Mouse (Mus musculus) CH12.LX (cell line): ENCODE measurements around the gene Lipk. TPM values are rescaled to one million over a fixed set of nuclear protein-coding genes. Genes with fewer than 3 reads are reported as not detected.

Experiments used
- DNase-seq: peaks from one replicate; pipeline ENCODE4 v3.0.0-alpha.2; 2013; ENCODE audit errors: extremely low read depth
- H3K27ac ChIP-seq: 2 replicates; pipeline ENCODE4 v1.5.1; 2012; ENCODE audit warnings: low read depth, mild to moderate bottlenecking, control low read depth, moderate library complexity; ENCODE audit not compliant: insufficient read depth
- H3K27me3 ChIP-seq: replicated peaks from 2 replicates; pipeline ENCODE3; 2012; ENCODE audit warnings: inconsistent platforms
- H3K36me3 ChIP-seq, 2 experiments: replicated peaks in 1 of 2; 2 replicates each; pipeline versions ENCODE3 to v1.6.1; 2012; ENCODE audit warnings: inconsistent platforms in 1 of 2, low read length in 1 of 2, mild to moderate bottlenecking in 1 of 2, mixed read lengths in 1 of 2, moderate library complexity in 1 of 2; ENCODE audit not compliant: control insufficient read depth in 1 of 2, insufficient read depth in 1 of 2
- H3K4me1 ChIP-seq, 2 experiments: 2 replicates each; pipeline ENCODE4 v1.6.1; 2012; ENCODE audit warnings: inconsistent platforms in 1 of 2, moderate library complexity in 1 of 2; ENCODE audit not compliant: insufficient read depth in 2 of 2, control insufficient read depth in 1 of 2
- H3K4me2 ChIP-seq: 2 replicates; pipeline ENCODE4 v1.6.1; 2012; ENCODE audit warnings: low read depth, mild to moderate bottlenecking, control low read depth; ENCODE audit not compliant: poor library complexity, insufficient read depth, severe bottlenecking
- H3K4me3 ChIP-seq, 3 experiments: fragments of 150-350 bp in 1 of 3; sonication (generic) in 1 of 3; replicated peaks in 1 of 3; 2 replicates each; pipeline versions ENCODE3 to v1.5.1; 2011 to 2012; ENCODE audit warnings: low read depth in 2 of 3, low read length in 2 of 3, mild to moderate bottlenecking in 2 of 3, moderate library complexity in 2 of 3, control low read depth in 1 of 3, improper control_type of control experiment in 1 of 3, inconsistent platforms in 1 of 3, mixed read lengths in 1 of 3; ENCODE audit not compliant: poor library complexity in 1 of 3
- H3K79me2 ChIP-seq: replicated peaks from 2 replicates; pipeline ENCODE4 v1.6.1; 2012; ENCODE audit warnings: mild to moderate bottlenecking, moderate library complexity; ENCODE audit not compliant: control insufficient read depth, poor library complexity, insufficient read depth, severe bottlenecking; ENCODE audit errors: extremely low read depth
- H3K9ac ChIP-seq: 2 replicates; pipeline ENCODE4 v1.6.1; 2012; ENCODE audit warnings: low read depth, mild to moderate bottlenecking, control low read depth, moderate library complexity; ENCODE audit not compliant: insufficient read depth
- H3K9me3 ChIP-seq: replicated peaks from 2 replicates; pipeline ENCODE3; 2012; ENCODE audit warnings: low read length, inconsistent platforms, mixed read lengths
- CHD2 ChIP-seq: IDR thresholded peaks from 2 replicates; pipeline ENCODE4 v1.6.1; 2011; ENCODE audit warnings: low read length, improper control_type of control experiment
- EP300 ChIP-seq: IDR thresholded peaks from 2 replicates; pipeline ENCODE4 v1.6.1; 2011; ENCODE audit warnings: low read length, improper control_type of control experiment
- ETS1 ChIP-seq: conservative IDR thresholded peaks from 2 replicates; pipeline ENCODE4 v1.6.1; 2012; ENCODE audit warnings: low read depth, mild to moderate bottlenecking, inconsistent platforms, low read length, improper control_type of control experiment, moderate library complexity
- GABPA ChIP-seq: IDR thresholded peaks from 2 replicates; pipeline ENCODE4 v1.6.1; 2012; ENCODE audit warnings: low read depth, low read length, improper control_type of control experiment, inconsistent platforms; ENCODE audit not compliant: insufficient replicate concordance
- HCFC1 ChIP-seq: IDR thresholded peaks from 2 replicates; pipeline ENCODE4 v1.6.1; 2012; ENCODE audit warnings: low read depth, mild to moderate bottlenecking, inconsistent platforms, low read length, improper control_type of control experiment
- IRF4 ChIP-seq: IDR thresholded peaks from 2 replicates; pipeline ENCODE4 v1.6.1; 2014; ENCODE audit warnings: low read depth, mild to moderate bottlenecking, inconsistent platforms, low read length, improper control_type of control experiment
- JUN ChIP-seq: IDR thresholded peaks from 2 replicates; pipeline ENCODE4 v1.6.1; 2011; ENCODE audit warnings: low read depth, mild to moderate bottlenecking, low read length, improper control_type of control experiment, moderate library complexity; ENCODE audit not compliant: insufficient read depth
- MAFK ChIP-seq: IDR thresholded peaks from 2 replicates; pipeline ENCODE4 v1.6.1; 2011; ENCODE audit warnings: low read length, improper control_type of control experiment; ENCODE audit not compliant: insufficient replicate concordance
- MAX ChIP-seq: IDR thresholded peaks from 2 replicates; pipeline ENCODE4 v1.6.1; 2011; ENCODE audit warnings: low read length, improper control_type of control experiment
- MXI1 ChIP-seq: IDR thresholded peaks from 2 replicates; pipeline ENCODE4 v1.6.1; 2011; ENCODE audit warnings: mild to moderate bottlenecking, low read depth, low read length, improper control_type of control experiment
- MYC ChIP-seq: IDR thresholded peaks from 2 replicates; pipeline ENCODE4 v1.6.1; 2011; ENCODE audit warnings: low read depth, mild to moderate bottlenecking, improper control_type of control experiment, low read length
- POLR2A ChIP-seq: IDR thresholded peaks from 2 replicates; pipeline ENCODE4 v1.6.1; 2011; ENCODE audit warnings: low read depth, mild to moderate bottlenecking, improper control_type of control experiment, low read length
- POLR2AphosphoS2 ChIP-seq: IDR thresholded peaks from 2 replicates; pipeline ENCODE4 v1.6.1; 2011; ENCODE audit warnings: low read depth, low read length, improper control_type of control experiment
- RAD21 ChIP-seq: IDR thresholded peaks from 2 replicates; pipeline ENCODE4 v1.6.1; 2011; ENCODE audit warnings: low read depth, mild to moderate bottlenecking, low read length, improper control_type of control experiment, moderate library complexity
- RCOR1 ChIP-seq: conservative IDR thresholded peaks from 2 replicates; pipeline ENCODE4 v1.6.1; 2012; ENCODE audit warnings: low read depth, mild to moderate bottlenecking, inconsistent platforms, low read length, improper control_type of control experiment
- SIN3A ChIP-seq: IDR thresholded peaks from 2 replicates; pipeline ENCODE4 v1.6.1; 2012; ENCODE audit warnings: low read length, improper control_type of control experiment, inconsistent platforms
- SMC3 ChIP-seq: IDR thresholded peaks from 2 replicates; pipeline ENCODE4 v1.6.1; 2011; ENCODE audit warnings: low read depth, low read length, improper control_type of control experiment
- TBP ChIP-seq: conservative IDR thresholded peaks from 2 replicates; pipeline ENCODE4 v1.6.1; 2011; ENCODE audit warnings: low read depth, low read length, improper control_type of control experiment
- TCF12 ChIP-seq: IDR thresholded peaks from 2 replicates; pipeline ENCODE4 v1.6.1; 2014; ENCODE audit warnings: low read depth, mild to moderate bottlenecking, inconsistent platforms, low read length, improper control_type of control experiment
- ZC3H11A ChIP-seq: IDR thresholded peaks from 2 replicates; pipeline ENCODE4 v1.6.1; 2012; ENCODE audit warnings: low read depth, mild to moderate bottlenecking, inconsistent platforms, low read length, improper control_type of control experiment
- ZMIZ1 ChIP-seq: IDR thresholded peaks from 2 replicates; pipeline ENCODE4 v1.6.1; 2012; ENCODE audit warnings: low read depth, mild to moderate bottlenecking, inconsistent platforms, low read length, improper control_type of control experiment
- ZNF384 ChIP-seq: IDR thresholded peaks from 2 replicates; pipeline ENCODE4 v1.6.1; 2012; ENCODE audit warnings: low read depth, low read length, improper control_type of control experiment, inconsistent platforms
- dilution Hi-C: fragments of 300-500 bp; cut with MboI; formaldehyde crosslinking; loops from 2 replicates; pipeline ENCODE4 v1.14.3; 2020; ENCODE audit warnings: low sequenced_read_pairs; ENCODE audit not compliant: extremely low pct_unique_long_range_greater_than_20kb, extremely low pct_ligation_motif_present
- in situ Hi-C: fragments of 300-500 bp; cut with MboI; formaldehyde crosslinking; loops from 3 replicates; pipeline ENCODE4 v1.14.3; 2019; ENCODE audit warnings: low sequenced_read_pairs, low pct_ligation_motif_present, low pct_unique_long_range_greater_than_20kb, mixed read lengths
- polyA plus RNA-seq: library from polyadenylated mRNA; unstranded; fragments of >175 nt; gene quantifications from 2 replicates; pipeline ENCODE4 v1.2.1, GENCODE M21; 2012; ENCODE audit warnings: low read depth; ENCODE audit not compliant: insufficient read length
- total RNA-seq, 2 experiments: library from RNA; depleted of rRNA; stranded (reverse); fragments of 300-350 nt in 1 of 2; fragments of >200 nt in 1 of 2; gene quantifications; 2 replicates each; pipeline ENCODE4 v1.2.3; 2012 to 2014

Gene Lipk
- total and polyA plus RNA-seq, 3 experiments: not detected

GRCm38 (mm10) chr19:34043008-34043407 is 34.9 kb downstream of the Lipk start:
- in situ Hi-C loops: no loop called here
- Histone ChIP-seq H3K79me2 (no peaks in the 10 kb centered on the region), H3K9ac (no peak overlapping the region), H3K4me3 (no peak overlapping the region), H3K36me3 (no peaks in the 10 kb centered on the region), H3K27me3 (no peaks in the 10 kb centered on the region), H3K4me2 (peak overlapping the region; percentile 31; the same call in 1 of the 2 replicates), H3K27ac (no peak overlapping the region), H3K4me1 (peaks cover 0 to 11% of the 10 kb centered on the region in 2 experiments; a peak in 2 of 4 replicates), H3K9me3 (no peaks in the 10 kb centered on the region)
- DNase-seq: peak; percentile 53
- dilution Hi-C loops: no loop called here
- TF ChIP-seq EP300 (peak; percentile 56; the same call in 1 of the 2 replicates), CHD2 (peak; percentile 52; the same call in 1 of the 2 replicates), MAFK (peak; percentile 74; the same call in 1 of the 2 replicates), ETS1 (peak; percentile 55), TBP (no peak), MXI1 (peak; percentile 63), MAX (peak; percentile 88), JUN (no peak), MYC (peak; percentile 92), RAD21 (no peak), POLR2AphosphoS2 (no peak), ZC3H11A (no peak), RCOR1 (0 out of 2 replicates have a peak, but pooled peaks have one; percentile 28)

- Histone ChIP-seq H3K9ac (no peak overlapping the region), H3K4me3 (no peak overlapping the region), H3K27ac (no peak overlapping the region), H3K4me1 (no peaks in the 10 kb centered on the region), H3K79me2 (no peaks in the 10 kb centered on the region), H3K27me3 (no peaks in the 10 kb centered on the region), H3K9me3 (no peaks in the 10 kb centered on the region), H3K36me3 (no peaks in the 10 kb centered on the region), H3K4me2 (no peak overlapping the region)
- in situ Hi-C loops (no loop called here), dilution Hi-C loops (no loop called here)
- DNase-seq: no peak
- no peak for TF ChIP-seq GABPA
- no peak for TF ChIP-seq ZMIZ1
- TF ChIP-seq TCF12: no peak
- no peak for TF ChIP-seq RAD21
- no peak for TF ChIP-seq ZC3H11A
- TF ChIP-seq EP300: no peak
- TF ChIP-seq POLR2A: no peak
- no peak for TF ChIP-seq ETS1
- TF ChIP-seq SMC3: no peak
- no peak for TF ChIP-seq IRF4
- no peak for TF ChIP-seq SIN3A
- no peak for TF ChIP-seq RCOR1
- TF ChIP-seq MXI1: no peak
- no peak for TF ChIP-seq HCFC1
- no peak for TF ChIP-seq ZNF384
These were observed 41.4 kb downstream of the Lipk start for GRCm38 (mm10) chr19:34049371-34050039.
